Mouse (Mus musculus): ENCODE measurements at regions not wholly inside any gene's neighbourhood (a gene's known extent, or its start where the extent isn't known, plus 50 kb on each side); places are given as distances from the start of the nearest gene placed in this dataset.

- TF ChIP-seq CTCF (IDR thresholded peaks at IDR 0.05; ENCODE audit: low read depth) (no peak), EP300 (IDR thresholded peaks at IDR 0.05; ENCODE audit: low read depth) (no peak)
Measured at GRCm38 (mm10) chr14:46441696-46442095, 51.2 kb upstream of the Bmp4 start.

All from heart, postnatal 0 days (tissue).